Mouse (Mus musculus) right cerebral cortex, adult 2 months (tissue): ENCODE results near the gene H3f3a.

Experiments
- DNase-seq, 2 experiments: peaks; one replicate each; pipeline ENCODE4 v3.0.0; 2021 to 2022; ENCODE audit warnings: low spot score in 2 of 2

H3f3a gene

GRCm38 (mm10) chr1:180762180-180762579 is 51.6 kb downstream of the H3f3a start:
- no peak for DNase-seq

- DNase-seq = no peak
These were observed 55.7 kb downstream of the H3f3a start for GRCm38 (mm10) chr1:180757956-180758520.

GRCm38 (mm10) chr1:180757252-180757955 is 56.3 kb downstream of the H3f3a start:
- DNase-seq = no peak

GRCm38 (mm10) chr1:180756711-180757110 is 57.0 kb downstream of the H3f3a start:
- DNase-seq = no peak

GRCm38 (mm10) chr1:180754376-180754775 is 59.4 kb downstream of the H3f3a start:
- no peak for DNase-seq

GRCm38 (mm10) chr1:180752115-180752514 is 61.6 kb downstream of the H3f3a start:
- DNase-seq = no peak
